Mouse (Mus musculus) heart, adult 8-10 months (tissue): ENCODE data around the gene Lman2. TPM values are rescaled to one million over a fixed set of nuclear protein-coding genes. Genes with fewer than 3 reads are reported as not detected.
A peak's percentile ranks its signal among the peaks of the same experiment; 100 is the strongest.

Source experiments
- DNase-seq: peaks from one replicate; pipeline ENCODE4 v3.0.0; 2022; ENCODE audit warnings: low spot score
- total RNA-seq, 4 experiments: library from RNA; stranded (reverse); gene quantifications; 2 replicates each; pipeline ENCODE4 v1.2.4; 2022

Gene Lman2
- total RNA-seq, 4 experiments from 2014 or later = 50.1 to 52.8 (median 51.7) TPM

DNA sequence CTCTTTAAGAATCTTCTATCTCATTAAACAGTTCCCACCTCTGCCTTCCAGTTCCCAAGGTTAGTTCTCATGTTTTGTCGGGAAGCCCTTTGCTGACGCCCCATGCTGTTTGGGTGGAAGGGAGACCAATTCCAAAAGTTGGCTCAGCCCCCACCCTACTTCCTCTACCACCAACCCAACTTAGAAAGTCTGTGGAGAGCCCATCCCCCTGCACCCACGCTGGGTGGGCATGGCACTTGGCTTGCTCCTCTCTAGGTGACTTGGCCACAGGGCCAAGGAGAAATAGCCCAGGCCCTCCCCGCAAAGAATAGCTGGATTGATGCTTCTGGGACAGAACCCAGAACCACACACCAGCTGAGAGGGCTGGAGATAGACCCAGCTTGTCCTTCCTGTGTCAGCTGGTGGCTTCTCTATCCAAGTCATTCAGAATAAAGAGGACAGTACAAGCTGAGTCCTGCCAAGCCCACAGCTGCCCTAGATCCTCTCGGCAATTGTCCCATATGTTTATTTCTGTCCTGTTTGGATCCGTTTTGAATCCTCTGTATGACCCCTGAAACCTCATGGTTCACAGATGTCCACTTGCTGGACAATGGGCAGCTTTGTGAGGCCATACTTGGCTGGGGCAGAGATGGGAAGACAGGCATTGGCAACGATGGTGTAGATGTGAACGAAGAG is 8.6 kb upstream of the Lman2 start:
- DNase-seq = peak; percentile 40

DNA sequence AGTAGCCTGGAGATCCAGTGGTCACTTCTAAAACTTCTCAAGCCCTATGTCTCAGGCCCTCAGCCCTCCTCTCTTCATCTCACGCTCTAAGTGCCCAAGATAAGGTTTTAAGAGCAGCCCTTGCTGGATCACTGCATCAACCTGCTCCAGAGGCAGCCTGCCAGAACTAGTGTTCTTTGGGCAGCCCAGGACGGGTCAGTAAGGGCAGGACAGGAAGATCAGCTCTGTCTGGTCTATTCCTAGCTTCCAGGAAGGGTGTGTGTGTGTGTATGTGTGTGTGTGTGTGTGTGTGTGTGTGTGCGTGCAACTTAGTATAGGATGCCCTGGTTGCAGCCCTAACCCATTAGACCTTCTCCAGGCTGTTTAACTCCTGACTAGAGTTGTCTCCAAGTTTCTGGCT is 7.7 kb upstream of the Lman2 start:
- peak; percentile 36 for DNase-seq

DNA sequence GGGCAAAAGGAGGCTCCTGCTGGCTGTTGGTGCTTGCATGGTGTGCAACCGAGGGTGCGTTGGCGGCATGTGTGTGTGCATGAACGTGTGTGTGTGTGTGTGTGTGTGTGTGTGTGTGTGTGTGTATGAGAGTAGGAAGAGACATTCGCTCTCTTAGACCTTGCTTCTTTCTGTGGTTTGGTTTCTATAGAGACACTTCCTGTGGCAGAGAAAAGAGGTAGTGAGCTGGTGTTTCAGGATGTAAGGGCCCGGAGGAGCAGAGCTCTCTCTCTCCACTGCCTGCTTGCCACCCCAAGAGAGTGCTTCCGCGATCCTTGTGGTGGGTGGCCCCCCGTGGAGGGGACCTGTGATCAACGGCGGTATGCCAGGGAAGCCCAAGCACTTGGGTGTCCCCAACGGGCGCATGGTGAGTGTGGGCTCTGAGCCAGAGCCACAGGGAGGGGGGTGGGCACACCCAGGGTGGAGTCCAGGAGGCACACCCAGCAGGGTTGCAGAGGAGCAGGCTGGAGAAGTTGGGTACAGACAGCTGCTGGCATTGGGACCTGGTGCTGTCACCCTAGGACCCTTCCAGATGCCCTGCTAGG is 7.0 kb upstream of the Lman2 start, which contains the start of gene Rgs14:
Gene Rgs14, plus strand, starts transcription at position 202 of the 584 bp plus-strand sequence.
- peak; percentile 31 for DNase-seq

DNA sequence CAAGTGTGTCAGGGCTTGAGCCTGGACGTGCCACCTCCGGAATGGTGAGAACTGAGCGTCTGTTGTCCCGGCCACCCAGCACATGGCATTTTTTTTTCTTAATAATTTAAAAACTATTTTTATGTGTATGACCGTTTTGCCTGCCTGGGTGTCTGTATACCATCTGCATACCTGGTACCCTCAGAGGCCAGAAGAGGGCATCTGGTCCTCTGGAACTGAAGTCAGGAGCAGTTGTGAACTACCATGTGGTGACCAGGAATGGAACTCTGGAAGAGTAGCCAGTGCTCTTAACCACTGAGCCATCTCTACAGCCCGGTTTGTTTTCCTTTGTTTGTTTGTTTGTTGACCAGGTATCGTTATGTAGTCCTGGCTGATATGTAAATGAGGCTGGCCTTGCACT is 5.8 kb upstream of the Lman2 start:
- DNase-seq = no peak

DNA sequence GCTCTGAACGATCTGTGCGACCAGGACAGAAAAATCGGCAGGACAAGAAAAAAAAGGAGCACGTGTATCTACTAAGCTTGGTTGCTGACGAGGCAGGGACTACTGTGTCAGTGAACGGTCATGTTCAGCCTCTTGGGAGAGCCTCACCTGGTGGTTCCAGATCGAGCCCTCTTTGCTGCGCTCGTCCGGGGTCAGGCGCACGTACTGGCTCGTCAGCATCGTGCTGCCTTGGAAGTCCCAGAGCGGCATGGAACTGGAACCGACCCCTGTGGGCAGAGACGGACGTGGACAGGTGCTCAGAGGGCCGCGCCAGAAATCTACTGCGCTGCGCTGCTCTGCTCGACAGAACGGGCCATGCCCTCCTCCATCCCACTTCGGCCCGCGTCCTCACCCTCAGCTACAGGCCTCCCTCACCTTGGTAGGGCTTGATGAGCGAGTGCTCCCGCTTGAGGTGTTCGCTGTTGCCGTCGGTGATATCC is 570 bp downstream of the Lman2 start:
- no peak for DNase-seq

DNA sequence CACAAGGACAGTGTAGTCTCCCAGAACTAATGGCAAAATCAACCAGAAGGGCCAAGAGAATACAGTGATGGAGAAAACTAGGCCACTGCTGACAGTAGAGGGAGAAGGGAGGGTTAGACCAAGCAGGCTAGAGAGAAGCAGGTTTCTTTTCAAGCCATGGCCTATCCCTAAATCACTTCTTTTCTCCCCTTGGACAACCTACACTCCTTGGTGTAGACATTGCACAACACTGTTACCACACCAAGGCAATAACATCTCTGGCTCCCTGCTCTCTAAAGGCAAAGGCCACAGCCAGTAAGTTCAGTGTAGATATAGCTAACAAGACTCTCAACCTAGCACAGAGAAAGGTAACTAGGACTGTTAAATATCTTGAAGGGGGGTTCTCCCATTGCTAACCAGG is 1.4 kb downstream of the Lman2 start:
- DNase-seq = no peak

DNA sequence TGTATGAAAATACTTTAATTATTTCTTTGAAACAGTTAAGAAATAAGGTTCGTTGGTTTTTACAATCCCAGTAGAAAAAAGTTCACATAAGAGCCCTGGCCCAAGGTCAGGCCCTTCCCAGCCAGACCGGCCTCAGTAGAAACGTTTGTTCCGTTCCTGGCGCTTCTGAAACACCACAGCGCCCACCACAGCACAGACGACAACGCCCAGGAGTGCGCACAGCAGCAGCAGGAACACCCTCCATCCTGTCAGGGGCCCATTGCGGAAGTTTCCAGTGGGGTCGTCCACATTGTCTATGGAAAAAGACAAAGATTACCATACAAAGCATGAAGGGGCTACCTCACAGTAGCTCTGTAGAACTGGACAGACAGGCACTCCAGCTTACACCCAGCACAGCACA is 15.8 kb downstream of the Lman2 start:
- DNase-seq = no peak

DNA sequence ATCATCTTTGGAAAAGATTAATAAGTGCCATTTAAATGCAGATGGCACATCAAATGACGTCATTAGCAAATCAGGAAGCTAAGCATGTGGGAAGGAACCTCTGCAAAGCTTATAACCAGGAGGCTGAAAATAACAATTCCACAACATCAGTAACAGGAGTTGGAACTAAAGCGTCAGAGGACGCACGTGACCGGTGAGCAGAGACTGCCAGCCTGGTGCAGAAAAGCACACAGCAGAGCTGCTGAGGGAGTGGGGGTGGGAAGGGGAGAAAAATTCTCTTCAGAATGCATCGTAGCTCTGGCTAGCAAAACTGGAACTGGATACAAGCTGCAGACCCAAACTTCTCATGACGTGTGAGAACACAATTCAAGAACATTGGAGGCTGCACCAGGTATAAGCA is 18.3 kb downstream of the Lman2 start:
- DNase-seq = no peak

DNA sequence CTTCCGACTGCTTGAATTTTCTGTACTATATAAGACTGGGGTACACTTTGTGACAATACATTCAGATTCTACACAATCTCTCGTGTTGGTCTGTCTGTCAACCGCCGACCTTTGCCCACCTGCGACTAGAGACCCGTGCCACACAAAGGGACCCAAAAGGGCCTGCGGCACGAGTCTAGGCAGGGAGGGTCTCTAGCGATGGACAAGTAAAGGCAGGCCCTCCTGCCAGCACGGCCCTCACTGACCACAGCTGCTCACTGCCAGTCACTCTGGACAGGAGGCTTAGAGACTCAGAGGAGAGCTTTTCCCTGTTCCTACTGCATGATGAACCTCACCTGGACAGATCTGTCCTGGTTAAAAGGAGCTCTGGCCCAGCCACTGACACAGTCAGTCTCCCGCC is 20.1 kb downstream of the Lman2 start:
- DNase-seq = no peak

DNA sequence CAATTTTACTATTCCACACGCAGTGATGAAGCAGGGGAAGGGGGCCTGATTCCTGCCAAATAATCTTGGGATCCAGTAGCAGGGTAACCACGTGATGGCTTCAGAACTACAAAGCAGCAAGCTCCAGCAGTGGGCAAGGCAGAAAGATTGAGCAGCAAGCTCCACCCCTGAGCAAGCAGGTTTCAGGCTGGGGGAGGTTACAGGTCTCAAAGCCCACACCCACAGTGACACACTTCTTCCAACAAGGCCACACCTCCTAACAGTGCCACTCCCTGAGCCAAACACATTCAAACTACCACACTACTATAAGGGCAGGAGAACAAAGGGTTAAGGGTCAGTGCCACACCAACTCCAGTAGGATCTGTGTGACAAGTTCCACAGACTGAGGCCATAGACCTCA is 23.3 kb downstream of the Lman2 start:
- DNase-seq = no peak

DNA sequence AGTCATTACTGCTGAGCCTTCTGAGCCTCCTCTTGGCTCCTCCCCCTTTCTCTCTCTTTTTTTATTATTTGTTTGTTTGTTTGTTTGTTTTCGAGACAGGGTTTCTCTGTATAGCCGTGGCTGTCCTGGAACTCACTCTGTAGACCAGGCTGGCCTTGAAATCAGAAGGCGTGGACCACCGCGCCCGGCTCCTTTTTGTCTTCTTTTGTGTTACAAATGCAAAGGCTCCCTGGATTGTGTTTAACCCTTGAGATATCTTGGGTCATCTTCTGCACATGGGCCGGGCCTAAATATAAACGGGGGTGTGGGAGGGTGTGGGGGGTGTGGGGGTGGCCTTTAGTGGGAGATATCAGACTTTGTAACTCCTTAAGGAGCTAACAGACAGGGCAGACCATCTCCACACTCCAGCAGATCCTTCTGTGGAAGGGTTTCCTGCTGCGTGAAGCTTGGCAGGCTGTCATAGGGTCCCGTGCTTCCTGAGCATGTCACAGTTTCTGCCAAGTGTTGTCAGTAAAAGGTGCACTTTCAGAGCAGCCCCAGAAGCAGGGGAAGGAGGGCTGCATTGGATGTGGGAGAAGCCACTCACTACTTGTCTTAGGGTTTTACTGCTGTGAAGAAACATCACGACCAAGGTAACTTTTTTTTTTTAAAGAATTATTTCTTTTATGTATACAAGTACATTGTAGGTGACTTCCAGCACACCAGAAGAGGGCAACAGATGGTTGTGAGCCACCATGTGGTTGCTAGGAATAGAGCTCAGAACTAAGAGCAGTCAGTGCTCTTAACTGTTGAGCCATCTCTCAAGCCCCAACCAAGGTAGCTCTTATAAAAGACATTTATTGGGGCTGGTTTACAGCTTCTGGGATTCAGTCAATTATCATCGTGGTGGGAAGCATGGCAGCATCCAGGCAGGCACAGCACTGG is 24.2 kb downstream of the Lman2 start:
- no peak for DNase-seq

DNA sequence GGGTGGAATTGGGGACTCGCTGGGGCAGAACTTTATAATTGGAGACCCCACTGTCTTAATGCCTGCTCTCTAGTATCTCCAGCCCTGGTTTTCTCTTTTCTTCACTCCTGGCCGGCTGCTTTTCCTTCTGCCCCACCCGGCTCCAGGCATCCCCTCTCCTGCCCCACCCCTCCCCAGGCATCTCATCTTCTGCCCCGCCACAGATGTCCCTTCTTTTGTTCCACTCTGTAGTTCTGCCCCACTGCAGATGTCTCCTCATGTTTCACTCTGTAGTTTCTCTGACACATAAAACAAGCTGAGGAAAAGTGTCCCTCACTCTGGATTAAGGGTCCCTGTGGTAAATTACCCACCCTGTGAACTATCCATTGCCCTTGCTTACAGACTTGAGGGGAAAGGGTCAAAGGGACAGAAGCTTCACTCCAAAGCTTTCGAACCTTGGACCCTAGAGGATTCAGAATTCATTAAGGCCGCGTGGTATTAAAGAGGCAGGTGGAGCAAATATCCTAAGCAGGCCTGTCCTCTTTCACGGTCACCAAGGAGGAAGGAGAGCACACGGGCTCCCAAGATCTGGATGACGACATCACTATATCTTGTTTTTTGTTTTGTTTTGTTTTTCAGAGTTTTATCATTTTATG is 25.1 kb downstream of the Lman2 start:
- DNase-seq = no peak

DNA sequence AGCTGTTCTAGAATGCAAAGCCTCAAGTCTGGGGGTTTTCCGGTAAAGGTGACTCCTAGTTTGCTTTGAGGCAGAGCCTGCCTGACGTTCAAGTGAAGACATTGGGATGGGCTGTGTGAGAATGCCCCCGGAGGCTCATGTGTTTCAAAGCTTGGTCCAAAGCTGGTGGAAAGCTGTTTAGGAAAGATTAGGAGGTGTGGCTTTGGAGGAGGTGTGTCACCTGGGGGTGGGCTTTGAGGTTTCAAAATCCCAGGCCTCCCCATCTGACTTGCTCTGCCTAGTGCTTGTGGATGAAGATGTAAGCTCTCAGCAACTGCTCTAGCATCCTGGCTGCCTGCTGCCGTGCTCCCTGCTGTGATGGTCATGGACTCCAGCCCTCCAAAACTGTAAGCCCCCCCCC is 26.9 kb downstream of the Lman2 start:
- no peak for DNase-seq

DNA sequence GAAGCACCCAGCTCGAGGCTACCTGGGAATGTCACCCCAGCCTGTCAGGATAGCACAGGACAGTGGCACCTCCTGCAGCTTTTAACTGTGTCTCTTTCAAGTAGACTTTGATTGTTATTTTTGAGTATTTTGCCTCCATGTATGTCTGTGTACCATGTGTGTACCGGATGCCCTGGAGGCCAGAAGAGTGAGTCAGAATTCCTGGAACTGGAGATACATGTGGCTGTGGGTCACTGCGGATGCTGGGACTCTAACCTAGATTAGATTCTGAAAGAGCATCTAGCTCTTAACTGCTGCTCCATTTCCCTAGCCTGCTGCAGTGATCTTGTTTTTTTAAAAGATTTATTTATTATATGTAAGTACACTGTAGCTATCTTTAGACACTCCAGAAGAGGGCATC is 30.3 kb downstream of the Lman2 start:
- no peak for DNase-seq

DNA sequence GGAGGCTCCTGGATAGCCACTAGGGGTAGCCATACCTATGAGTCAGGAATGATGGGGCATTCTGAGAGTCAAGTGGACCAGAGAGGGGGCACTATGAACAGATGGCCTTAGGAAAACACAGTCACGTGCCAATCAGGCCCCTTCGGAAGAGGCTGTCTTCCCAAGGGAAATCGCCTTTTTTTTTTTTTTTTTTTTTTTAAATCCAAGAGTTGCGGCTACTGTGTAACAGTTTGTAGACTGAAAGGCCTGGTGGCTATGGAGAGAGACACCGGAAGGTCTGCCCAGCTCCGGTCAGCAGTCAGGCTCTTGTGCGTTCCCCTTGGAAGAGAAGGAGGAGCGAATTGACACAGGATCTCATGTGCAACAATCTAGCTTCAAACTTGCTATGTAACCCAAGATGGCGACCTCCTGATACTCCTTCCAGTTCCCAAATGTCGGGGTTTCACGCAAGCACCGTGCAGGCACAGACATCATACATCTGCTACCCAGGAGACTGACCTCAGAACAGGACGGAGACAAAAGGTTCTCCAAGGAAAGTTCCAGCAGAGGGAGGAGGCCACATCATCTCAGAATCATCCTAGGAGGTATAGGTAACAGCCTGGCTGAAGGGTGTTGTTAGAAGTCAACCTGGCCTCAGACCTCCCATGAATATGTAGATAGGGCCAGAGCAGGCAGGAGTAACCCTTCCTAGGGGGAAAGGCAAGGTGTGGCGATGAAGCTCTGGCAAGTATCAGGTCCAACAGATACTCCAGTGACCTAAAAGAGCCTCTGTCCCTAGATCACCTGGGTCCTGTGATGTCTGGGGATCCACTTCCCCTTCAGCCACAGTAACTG is 31.8 kb downstream of the Lman2 start:
- no peak for DNase-seq

DNA sequence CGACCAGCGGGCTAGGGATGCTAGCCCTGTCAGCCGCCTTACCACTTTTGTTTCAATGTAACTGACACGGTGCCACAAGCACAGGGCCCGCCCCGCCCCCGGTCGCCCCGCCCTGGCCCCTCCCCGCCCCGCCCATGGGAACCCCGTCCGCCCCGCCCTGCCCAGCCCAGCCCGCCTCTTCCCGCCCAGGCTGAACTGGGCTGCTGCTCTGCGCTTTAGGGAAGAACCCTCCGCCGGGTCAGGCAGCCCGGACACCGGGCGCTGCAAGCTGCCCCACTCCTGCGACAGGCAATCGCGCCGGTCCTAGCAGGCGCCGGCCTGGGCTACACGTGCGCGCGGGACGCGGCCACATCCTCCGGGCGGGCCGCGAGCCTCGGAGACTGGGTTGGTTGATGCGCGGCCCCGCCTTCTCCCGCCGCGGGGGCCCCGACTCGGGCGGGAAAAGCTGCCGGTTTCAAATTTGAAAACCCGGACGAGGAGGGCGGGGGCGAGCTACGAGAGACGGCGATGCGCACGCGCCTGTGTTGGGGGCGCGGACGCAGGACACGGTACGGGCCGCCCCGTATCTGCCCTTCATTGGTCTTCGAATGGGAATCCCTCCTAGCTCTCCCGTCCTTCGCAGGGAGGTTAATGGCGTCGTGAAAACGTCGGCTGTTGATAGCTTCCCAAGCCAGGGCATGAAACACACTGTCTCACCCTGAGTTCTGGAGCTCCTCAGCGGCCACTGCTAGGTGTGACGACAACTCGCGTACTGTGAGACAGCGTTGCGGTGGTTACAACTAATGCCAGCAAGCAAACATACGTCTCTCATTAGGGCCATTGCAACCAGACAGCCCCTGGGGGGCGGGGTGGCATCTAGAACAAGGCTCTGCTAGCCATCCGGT is 32.7 kb downstream of the Lman2 start, which contains the start of gene Mxd3:
Gene Mxd3, minus strand, starts transcription at position 141 of the 884 bp plus-strand sequence.
- DNase-seq = peak; percentile 74

DNA sequence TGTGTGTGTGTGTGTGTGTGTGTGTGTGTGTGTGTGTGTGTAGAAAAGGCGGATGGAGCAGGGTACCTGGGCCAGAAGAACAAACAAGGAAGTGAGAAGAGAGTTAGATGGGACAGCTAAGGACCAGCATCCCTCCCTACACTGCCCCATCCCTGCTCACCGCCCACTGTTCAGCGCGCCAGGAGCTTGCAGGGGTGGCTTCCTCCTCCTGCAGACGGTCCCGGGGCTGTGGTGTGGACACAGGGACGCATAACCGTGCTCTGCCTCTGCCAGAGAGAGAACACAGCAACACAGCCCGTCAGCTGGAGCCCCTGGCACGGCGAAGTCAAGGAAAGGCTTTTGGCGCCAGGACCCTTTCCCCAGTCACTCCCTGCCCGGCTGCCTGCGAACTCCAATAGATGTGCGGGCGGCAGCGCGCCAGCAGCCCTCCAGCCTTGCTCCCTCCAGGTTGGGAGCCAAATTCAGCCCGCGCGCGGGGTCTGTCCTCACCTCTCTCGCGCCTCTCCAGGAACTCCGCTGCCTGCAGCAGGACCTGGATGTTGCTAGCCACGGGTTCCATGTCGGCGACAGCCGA is 33.4 kb downstream of the Lman2 start:
- no peak for DNase-seq

DNA sequence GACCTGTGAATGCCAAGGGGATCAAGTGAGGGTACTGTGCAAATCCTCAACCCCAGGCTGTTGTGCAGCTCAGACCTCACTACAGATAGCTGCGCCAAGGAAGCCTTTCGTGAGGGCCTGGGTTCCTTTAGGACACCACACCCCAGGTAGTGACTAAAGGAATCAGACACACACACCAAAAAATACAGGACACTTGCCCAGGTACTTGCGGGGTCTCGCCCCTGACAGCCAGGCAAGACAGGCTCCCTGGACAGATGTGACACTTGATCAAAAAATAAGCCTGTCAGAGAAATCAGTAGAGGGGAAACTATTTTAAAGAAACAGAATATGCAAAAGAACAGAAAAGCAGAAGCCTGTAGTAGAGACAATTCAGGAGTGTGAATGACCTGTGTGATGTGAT is 33.9 kb downstream of the Lman2 start:
- no peak for DNase-seq

DNA sequence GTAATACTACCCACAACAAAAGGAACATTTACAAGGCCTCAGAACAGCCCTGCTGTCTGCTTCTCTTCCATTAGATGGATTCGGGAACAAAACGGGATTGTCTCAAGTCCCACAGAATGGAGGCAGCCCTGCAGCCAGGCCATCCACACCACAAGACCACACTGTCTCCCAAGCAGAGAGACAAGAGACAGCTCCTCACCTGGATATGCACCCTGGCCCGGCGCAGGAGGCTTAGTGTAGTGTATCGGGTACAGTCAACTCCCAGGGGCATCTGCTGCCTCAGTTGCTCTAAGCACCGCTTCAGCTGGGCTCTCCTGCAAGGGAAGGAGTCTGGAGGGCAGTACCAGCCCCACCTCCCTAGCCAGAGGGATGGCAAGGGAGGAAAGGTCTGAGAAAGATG is 34.4 kb downstream of the Lman2 start:
- DNase-seq = no peak

DNA sequence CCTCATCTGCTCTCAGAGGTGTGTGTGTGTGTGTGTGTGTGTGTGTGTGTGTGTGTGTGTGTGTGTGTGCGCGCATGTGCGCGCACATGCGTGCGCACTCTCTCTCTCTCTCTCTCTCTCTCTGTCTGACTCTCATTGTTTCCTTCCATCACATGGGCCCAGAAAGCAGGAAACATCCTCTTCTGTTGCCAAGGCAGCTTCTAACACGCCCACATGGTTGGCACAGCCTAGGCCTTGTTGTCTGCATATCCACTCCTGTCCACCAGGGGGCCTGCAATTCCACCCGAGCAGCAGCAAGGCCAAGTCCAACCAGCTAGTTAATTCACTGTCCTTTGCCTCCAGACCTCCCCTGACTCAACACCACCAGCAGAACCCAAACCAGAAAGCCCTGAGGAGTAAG is 35.0 kb downstream of the Lman2 start:
- DNase-seq = peak; percentile 79
